Mouse (Mus musculus) cortical plate, adult 2 months (tissue): ENCODE measurements around the gene Mrnip. TPM values are rescaled to one million over a fixed set of nuclear protein-coding genes. Genes with fewer than 3 reads are reported as not detected.

Source experiments
- H3K27ac ChIP-seq: fragments of 200-500 bp; 2 replicates; pipeline ENCODE4 v1.5.1; 2012; ENCODE audit warnings: low read length, control low read depth, inconsistent platforms; ENCODE audit not compliant: insufficient read depth
- H3K4me1 ChIP-seq: fragments of 200-500 bp; 2 replicates; pipeline ENCODE4 v1.6.1; 2011; ENCODE audit warnings: low read length; ENCODE audit not compliant: control insufficient read depth, insufficient read depth
- H3K4me3 ChIP-seq: fragments of 200-500 bp; 2 replicates; pipeline ENCODE4 v1.5.1; 2011; ENCODE audit warnings: mild to moderate bottlenecking, low read length, control low read depth; ENCODE audit not compliant: insufficient read depth
- CTCF ChIP-seq: fragments of 200-500 bp; IDR thresholded peaks from 2 replicates; pipeline ENCODE4 v1.5.1; 2011; ENCODE audit warnings: mild to moderate bottlenecking, control low read depth, low read length; ENCODE audit not compliant: insufficient read depth; ENCODE audit errors: extremely low read depth
- POLR2A ChIP-seq: fragments of 200-500 bp; IDR thresholded peaks from 2 replicates; pipeline ENCODE4 v1.6.1; 2011; ENCODE audit warnings: mild to moderate bottlenecking, low read length, control low read depth; ENCODE audit not compliant: insufficient read depth; ENCODE audit errors: extremely low read depth
- polyA plus RNA-seq: library from polyadenylated mRNA; depleted of rRNA; stranded (reverse); fragments of >200 nt; gene quantifications from 2 replicates; pipeline ENCODE4 v1.2.3, GENCODE M21; 2012

The Mrnip gene
- polyA plus RNA-seq, 1 experiment, result 23.7 TPM

- H3K27ac ChIP-seq, result no peak overlapping the region
- no peak overlapping the region for H3K4me3 ChIP-seq
- H3K4me1 ChIP-seq, result peaks cover 7% of the 10 kb centered on the region
- TF ChIP-seq POLR2A, result no peak
- no peak for TF ChIP-seq CTCF
Observed at GRCm38 (mm10) chr11:50178532-50179488, 4.6 kb downstream of the Mrnip start.

- TF ChIP-seq POLR2A (no peak), CTCF (no peak)
- H3K4me1 ChIP-seq, result peaks cover 5% of the 10 kb centered on the region
- H3K27ac ChIP-seq, result no peak overlapping the region
- H3K4me3 ChIP-seq, result no peak overlapping the region
Observed at GRCm38 (mm10) chr11:50180478-50181231, 6.4 kb downstream of the Mrnip start.

GRCm38 (mm10) chr11:50182702-50183101, 8.5 kb downstream of the Mrnip start:
- TF ChIP-seq POLR2A (no peak), CTCF (no peak)
- H3K27ac ChIP-seq, result no peak overlapping the region
- H3K4me3 ChIP-seq, result no peak overlapping the region
- peaks cover 3% of the 10 kb centered on the region for H3K4me1 ChIP-seq

GRCm38 (mm10) chr11:50184788-50185187, 10.5 kb downstream of the Mrnip start:
- H3K27ac ChIP-seq, result no peak overlapping the region

DNA sequence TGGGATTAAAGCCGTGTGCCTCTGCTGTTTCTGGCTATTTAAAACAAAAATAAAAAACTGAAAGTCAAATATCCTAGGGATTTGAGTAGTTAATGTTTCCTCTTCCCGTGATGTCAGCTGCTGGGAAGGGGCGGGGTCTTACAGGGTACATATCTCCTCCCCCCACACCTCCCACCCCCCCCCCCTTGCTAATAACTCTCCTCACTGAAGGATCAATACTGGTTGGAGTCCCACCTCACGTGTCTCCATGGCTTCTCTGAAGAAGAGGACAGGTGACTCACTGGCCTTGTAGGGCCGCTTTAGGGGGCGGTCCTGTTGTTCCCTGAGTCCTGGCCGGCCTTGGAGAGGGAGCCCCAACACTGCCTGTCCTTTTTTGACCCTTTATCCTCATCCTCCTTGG, 14.4 kb downstream of the Mrnip start:
- Histone ChIP-seq H3K27ac (no peak overlapping the region), H3K4me1 (no peaks in the 10 kb centered on the region), H3K4me3 (no peak overlapping the region)
- TF ChIP-seq CTCF (no peak), POLR2A (no peak)

More at GRCm38 (mm10) chr11:50184788-50185187, 10.5 kb downstream of the Mrnip start:
- Histone ChIP-seq H3K4me1 (no peaks in the 10 kb centered on the region), H3K4me3 (no peak overlapping the region)
- TF ChIP-seq POLR2A (no peak), CTCF (no peak)

GRCm38 (mm10) chr11:50190362-50190761, 16.1 kb downstream of the Mrnip start:
- Histone ChIP-seq H3K4me3 (no peak overlapping the region), H3K27ac (no peak overlapping the region), H3K4me1 (no peaks in the 10 kb centered on the region)
- TF ChIP-seq POLR2A, result no peak
- no peak for TF ChIP-seq CTCF

DNA sequence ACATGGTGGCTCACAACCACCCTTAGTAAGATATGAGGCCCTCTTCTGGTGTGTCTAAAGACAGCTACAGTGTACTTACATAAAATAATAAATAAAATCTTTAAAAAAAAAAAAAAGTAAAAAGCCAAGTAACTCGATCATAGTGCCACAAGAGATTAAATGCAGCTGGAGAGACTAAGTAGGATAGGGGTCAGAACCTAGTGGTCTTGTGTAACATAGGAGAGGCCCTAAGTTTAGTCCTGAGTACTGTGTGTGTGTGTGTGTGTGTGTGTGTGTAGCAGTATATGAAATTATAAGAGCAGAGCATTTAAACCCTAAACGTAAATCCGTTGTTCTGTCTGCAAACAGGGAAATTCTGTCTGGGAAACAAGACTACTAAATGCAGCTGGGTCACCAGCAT, 18.0 kb downstream of the Mrnip start:
- Histone ChIP-seq H3K27ac (no peak overlapping the region), H3K4me1 (no peaks in the 10 kb centered on the region), H3K4me3 (no peak overlapping the region)
- no peak for TF ChIP-seq POLR2A
- no peak for TF ChIP-seq CTCF

- Histone ChIP-seq H3K4me1 (no peaks in the 10 kb centered on the region), H3K27ac (no peak overlapping the region), H3K4me3 (no peak overlapping the region)
- TF ChIP-seq CTCF (no peak), POLR2A (no peak)
Observed at GRCm38 (mm10) chr11:50194070-50194469, 19.8 kb downstream of the Mrnip start.

GRCm38 (mm10) chr11:50194793-50195192, 20.5 kb downstream of the Mrnip start:
- no peak for TF ChIP-seq CTCF

GRCm38 (mm10) chr11:50197500-50197899, 23.3 kb downstream of the Mrnip start:
- Histone ChIP-seq H3K4me3 (no peak overlapping the region), H3K4me1 (no peaks in the 10 kb centered on the region), H3K27ac (no peak overlapping the region)
- TF ChIP-seq POLR2A (no peak), CTCF (no peak)

More at GRCm38 (mm10) chr11:50194793-50195192, 20.5 kb downstream of the Mrnip start:
- Histone ChIP-seq H3K27ac (no peak overlapping the region), H3K4me1 (no peaks in the 10 kb centered on the region), H3K4me3 (no peak overlapping the region)
